Mouse (Mus musculus) mesoderm, embryonic 11.5 days (tissue): ENCODE measurements at regions not wholly inside any gene's neighbourhood (a gene's known extent, or its start where the extent isn't known, plus 50 kb on each side); places are given as distances from the start of the nearest gene placed in this dataset.

ENCODE experiments used
- DNase-seq: peaks from one replicate; pipeline ENCODE4 v3.0.0-alpha.2; 2012; ENCODE audit warnings: low read depth, low spot score

DNA sequence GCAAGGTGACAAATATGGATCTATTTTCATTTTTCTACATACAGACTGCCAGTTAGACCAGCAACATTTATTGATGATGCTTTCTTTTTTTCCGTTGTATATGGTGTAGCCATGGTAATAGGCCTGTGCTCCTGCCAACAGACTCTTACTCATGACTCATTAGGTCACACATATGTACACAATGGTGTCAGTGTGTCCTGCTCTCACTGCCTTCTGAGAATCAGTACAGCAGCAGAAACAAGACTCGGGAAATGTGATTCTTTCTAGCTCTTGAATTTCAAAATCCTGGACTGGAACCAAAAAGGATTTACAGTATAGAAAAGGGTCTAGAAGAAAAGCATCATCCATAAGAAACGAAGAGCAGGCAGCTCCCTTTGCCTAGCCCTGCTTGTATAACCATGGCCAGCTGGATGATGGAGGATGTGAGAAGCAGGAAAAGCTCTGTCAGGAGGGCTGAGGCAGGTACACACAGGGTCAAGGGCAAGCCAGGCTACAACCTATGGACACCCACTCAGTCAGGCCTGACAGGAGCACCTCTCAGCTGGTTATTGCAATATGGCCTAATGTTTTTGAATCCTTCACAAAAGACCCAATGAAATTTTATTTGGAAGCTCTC is 132.2 kb downstream of the Tmem17 start:
- DNase-seq = no peak

DNA sequence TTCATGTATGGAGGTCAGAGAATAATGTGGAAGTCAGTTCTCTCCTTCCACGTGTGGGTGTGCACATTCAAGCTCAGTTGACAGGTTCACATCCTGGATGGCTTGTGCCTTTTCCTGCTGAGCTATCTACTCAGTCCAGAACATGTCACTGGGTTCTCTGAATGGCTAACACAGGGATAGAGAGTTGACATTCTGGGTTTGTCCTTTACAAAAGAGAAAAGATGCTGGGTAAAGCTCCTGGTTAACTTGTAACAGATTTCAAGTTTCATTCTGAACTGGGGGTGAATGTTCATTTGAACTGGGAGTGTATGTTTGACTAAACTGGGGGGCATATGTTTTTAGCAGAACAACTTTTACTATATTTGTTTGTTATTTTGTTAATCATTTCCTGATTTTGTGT is 133.0 kb downstream of the Tmem17 start:
- DNase-seq = no peak

DNA sequence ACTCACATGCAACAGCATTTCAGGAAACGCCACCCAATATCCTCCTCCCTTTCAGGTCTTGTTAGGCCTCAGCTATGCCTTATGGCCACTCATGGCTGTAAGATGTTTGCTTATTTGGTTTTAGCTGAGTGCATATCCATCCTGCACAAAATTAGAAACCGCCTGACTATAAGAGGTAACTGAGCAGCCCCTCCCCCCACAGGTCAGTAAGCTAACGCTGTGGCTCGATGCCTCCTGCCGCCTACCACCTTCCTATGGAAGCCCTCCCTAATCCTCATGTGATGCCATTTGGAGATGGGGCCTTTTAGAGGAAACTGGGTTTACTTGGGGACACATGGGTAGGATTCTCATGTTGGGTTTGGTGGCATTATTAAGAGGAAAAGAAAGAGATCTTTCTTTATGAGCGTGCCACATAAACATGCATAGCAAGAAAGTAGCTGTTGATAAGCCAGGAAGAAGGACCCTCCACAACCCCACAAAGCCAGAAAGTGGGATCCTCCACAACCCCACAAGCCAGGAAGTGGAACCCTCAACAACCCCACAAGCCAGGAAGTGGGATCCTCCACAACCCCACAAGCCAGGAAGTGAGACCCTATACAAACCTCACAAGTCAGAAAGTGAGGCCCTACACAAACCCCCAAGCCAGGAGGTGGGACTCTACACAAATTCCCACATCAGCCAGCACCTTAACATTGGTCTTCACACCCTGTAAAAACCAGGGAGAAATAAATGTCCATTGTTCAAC is 134.5 kb downstream of the Tmem17 start:
- DNase-seq = no peak

DNA sequence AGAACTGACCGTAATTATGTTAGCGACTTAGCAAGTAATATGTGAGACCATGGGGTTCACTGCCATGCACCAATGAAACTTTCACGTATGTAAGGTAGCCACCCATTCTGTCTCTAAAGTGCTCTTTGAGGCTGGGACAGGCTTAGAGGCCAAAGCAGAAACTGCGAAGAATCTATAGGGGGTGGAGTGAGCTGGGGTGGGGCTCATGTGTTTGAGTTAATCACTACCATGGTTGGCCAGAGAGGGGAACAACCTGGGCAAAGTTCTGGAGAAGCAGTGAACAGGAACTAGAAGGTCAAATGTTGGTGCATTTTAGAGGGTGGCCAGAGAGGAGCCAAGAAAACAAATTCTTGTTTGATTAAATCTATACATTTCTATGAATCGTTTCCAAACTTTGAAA is 136.4 kb downstream of the Tmem17 start:
- DNase-seq = no peak

DNA sequence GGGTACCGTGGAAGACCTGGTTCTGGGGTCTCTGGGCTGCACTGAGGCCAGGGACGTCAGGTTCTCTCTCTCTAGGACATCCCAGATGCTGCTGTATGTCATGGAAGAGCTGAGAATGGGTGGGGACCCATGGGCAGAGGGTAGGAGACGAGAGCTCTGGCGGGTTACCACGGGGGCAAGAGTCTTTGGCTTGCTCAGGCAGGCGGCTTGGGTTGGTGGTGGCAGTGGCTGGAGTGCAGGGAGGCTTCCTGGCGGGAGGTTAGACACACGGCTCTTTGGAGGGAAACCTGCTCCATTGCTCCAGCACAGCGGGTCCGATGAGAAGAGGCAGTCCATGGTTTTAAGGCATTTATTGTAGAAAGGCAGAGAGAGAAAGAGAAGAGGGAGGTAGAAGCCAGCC is 138.9 kb downstream of the Tmem17 start:
- no peak for DNase-seq

DNA sequence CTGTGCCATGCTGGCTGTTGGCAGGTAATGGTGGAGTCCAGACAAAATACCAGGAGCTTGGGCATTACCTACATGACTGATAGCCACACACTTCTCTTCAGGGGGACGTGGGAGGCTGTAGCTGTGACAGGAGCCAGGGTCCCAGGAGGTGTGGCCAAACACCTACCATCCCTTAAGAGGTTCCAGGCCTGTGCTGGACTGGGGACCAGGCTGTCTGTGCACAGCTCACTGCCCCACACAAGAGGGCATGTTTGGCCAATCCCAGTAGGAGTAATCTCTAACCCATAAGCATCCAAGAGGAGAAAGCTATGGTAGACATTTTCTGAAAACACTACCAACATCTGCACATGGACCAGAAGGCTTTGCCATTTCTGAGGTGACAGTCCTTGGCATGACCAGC is 139.4 kb downstream of the Tmem17 start:
- no peak for DNase-seq

DNA sequence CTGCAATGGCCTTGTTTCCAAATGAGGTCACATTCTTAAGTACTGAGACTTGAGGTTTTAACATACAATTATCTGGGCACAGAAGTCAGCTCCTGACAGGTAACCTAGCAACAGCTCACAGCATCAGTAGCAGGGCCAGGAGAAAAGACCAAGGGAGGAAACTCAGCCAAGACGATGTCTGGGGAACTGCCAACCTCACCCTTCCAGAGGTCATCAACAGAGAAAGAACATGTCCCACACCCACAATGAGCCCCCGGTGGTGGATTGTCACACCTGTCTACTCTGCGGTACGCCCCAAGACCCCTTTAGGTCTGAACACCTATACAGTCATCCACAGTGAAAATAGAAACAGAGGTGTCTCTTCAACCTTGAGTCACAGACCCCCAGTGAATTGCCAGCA is 140.0 kb downstream of the Tmem17 start:
- no peak for DNase-seq

DNA sequence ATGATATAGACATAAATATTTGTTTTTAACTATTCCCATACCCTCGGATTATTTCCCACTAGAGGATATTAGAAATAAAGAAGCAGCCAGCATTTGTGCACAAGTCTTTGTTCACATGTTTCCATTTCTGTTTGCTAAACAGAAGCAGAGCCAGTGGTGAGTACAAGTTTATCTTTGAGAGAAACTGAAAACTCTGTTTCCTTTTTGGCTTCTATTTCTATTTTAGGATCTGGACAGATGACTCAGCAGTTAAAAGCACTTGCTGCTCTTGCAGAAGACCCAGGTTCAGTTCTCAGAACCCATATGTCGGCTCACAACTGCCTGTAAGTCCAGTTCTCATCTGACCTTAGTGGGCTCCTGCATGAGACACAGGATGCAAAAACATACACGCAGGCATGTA is 141.0 kb downstream of the Tmem17 start:
- no peak for DNase-seq

DNA sequence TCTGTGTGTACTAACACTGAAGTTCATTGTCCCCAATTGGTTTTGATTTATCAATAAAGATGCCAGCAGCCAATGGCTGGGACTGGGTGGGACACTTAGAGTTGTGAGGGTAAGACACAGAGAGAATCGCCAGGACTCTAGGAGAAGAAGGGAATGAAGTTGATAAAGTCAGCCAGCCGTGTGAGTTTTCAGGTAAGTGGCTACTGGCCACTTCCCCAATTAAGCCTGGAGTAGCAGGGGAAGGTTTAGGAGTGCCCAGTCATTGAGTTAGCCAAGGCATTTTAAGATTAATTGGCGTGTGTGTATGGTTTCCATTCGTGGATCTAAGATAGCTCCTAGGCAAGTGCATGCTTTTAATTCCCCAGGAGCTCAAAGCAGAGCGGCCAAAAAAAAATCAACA is 141.5 kb downstream of the Tmem17 start:
- no peak for DNase-seq

DNA sequence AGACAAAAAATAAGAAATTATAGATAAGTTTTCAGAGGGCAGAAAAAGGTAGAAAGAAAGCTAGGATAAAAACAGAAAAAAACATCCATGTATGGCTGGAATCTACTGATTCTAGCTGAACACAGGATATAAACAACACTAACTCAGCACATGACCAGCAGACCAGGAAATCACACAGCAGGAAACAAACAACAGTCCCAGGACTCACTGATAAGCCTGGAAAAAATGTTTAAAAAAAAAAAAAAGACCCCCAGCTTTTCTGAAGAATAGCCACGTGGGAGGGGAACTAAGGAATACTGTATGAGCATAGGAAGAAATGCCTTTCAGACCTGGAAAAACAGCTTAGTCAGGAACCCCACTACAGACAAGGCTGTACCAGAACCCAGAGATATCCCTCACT is 145.7 kb downstream of the Tmem17 start:
- no peak for DNase-seq

DNA sequence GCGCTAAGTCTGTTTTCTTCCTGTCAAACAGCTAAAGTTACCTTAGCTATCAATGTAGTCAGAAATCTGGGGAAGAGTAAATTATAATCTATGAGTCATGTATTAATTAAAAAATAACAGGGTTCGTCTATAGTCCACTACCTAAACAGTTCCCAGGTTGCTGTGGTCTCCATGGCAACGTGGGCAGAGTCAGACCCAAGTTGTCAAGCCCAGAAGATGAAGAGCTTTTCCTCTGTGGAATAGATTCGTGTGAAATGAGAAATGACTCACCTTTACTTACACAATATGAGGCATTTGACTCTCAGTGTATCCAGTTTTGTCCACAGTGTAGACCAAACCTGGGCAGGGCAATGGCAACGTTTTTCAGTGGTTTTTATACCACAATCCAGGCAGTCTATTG is 149.2 kb downstream of the Tmem17 start:
- peak; percentile 28 for DNase-seq

DNA sequence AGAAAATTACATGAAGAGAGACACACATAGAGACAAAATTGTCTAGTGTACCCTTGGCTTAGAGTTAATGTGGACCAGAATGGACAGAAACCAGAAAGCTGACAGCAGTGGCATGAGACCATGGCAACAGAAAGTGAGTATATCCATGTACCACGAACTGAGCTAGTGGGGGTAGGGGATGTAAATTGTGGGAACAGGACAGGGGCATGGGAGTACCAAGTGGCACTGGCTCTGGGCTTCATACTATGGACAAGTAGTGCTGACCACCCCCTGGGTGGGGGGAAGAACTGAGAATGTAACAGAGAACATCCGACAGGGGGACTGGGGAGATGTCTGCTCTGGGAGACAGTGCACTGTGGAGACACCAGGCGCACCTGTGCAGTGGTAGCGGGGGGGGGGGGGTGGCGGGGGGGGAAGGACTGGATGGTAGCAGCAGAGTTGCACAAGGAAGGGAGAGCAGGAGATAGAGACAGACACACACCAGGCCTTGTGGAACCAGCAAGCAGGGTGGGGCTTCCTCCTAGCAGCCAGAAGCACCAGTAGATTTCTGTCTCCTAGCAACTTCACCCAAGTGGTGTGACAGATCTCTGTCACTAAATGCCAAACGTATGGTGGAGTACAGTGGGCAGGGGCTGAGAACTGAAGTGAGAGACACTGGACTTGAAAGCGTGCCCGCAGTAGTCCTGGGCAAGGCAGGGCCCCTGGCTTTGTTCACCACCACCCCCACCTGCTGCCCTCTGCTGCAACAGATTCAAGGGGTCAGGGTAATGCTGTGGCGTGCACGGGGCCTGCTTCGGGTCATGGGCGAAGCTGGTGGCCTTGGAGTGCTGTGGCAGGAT is 150.0 kb downstream of the Tmem17 start:
- DNase-seq = no peak

DNA sequence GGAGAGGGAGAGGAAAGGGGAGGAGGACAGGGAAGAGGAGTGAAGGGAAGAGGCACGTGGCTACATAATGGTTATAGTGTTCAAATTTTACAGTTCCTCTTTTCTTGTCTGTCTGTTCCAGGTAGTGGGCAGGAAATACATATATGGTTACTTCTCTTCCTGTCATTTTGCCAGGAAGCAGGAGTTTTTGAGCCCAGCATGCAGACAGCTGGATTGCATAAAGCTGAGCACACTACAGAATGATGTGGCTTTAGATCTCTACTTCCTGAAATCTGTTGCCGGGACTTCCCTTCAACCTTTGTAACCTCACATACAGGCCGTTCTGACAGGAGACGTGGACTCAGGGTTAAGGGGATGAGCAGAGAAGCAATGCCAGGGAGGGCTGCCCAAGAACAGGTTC is 154.1 kb downstream of the Tmem17 start:
- DNase-seq = no peak

DNA sequence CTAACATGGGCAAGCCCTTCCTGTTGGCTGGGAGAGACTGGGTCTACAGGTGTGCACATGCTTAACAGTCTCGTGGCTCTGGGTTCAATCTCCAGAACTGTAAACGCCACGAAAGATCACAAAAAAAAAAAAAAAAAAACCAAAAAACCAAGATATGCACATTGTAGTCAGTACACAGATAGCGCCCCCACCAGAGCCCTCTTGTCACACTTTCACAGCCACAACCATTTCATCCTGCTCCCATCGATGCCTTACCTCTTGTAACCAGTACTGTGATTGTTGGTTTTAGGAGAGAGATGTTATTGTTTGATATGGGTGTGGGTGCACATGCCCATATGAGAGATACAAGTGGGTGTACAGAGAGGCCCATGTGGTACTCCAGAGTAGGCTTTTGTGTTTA is 154.5 kb downstream of the Tmem17 start:
- DNase-seq = no peak

DNA sequence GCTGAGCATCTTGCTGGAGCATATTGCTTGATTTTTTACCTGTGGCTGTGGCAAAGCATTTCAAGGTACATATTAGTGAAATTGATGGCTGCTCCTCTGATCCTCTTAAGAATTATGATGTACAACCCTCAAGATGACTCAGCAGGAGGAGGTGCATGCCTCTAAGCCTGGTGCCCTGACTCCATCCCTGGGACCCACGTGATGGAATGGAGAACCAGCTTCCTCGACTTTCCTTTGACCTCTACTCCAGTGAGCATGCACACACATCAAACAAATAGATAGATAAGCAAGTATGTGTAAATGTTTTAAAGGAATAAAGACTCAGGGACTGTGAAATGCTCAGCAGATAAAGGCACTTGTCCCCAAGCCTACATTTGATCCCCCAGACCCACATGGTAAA is 156.3 kb downstream of the Tmem17 start:
- DNase-seq = no peak

DNA sequence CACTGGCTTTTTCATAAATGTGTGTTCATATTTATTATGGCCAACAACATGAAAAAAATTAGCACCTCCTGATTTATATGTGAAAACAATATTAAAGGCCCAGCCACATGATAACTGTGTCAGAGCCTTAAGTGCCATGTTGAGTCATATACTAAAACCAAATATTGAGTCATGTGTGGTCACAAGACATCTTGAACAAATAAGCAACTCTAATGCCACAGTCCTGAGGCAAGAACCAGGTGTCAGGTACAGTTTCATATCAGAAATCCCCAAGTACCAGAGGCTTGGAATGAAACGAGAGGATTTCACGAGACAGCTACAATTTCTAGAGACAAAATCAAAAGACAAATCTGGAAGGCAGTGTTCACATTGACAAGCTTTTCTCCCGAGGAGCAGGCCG is 157.4 kb downstream of the Tmem17 start:
- DNase-seq = no peak

DNA sequence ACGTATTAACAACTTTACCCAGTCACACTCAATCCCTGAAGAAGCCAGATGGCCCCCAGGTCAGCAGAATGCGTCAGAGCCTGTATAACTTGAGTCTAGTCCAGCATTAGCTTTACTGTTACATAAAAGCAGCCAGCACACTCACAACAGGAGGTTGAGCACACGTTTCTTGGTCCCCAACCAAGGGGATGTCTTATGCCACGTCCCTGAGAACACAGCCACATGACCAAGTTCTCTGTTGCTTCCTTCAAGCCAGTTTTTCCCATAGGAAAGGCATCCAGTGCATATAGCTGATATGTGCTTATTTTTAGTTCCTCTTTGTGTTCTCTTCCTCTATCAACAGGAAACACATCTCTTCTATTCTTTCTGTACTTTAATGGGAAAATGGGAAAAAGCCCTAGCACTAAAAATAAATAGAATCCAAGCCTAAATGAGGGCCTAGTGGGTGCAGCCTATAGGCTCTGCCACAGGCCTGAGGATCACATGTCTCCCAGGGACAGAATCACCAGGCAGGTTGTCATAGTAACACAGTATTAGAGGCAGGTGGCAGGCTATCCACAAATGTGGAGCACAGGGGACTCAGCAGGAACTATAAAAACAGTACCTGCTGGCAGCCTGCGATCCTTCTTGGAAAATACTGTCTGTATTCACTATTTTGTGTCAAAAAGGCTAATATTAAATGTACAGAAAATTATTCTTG is 160.1 kb downstream of the Tmem17 start:
- DNase-seq = peak; percentile 14

DNA sequence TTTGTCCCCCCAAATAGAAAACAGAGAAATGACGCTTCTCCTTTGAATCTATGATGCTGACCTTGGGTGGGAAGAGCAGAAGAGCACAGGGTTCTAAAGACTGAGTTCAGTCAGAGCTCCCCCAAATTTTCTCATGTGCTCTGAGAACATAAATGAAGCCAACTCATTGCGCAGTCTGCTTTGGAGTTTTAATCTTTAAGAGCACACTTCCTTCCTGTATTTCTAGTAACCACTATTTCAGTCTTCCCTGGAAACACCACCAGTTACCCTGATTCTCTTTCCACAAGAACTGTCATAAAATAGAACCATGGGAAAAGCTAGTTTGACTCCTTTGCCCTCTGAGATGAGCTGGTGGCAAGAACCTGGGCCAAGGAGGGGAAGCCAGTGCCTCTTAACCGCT is 163.2 kb downstream of the Tmem17 start:
- DNase-seq = no peak

DNA sequence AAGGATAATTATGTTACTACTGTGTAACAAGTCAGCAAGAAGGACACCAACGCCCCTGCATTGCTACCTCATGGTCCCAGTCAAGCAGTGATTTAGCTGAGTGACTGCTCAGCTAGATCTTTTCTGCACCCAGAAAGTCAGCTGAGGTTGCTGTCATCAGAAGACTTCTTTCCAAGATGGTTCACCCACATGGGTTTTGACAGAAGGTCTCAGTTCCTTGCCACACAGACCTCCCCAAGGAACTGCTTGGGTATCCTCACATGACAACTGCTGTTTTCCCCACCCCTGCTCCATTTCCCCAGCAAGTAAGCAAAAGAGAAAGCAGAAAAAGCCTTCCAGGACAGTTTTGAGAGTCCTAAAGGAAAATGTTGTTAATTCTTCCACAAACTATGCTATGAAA is 163.9 kb downstream of the Tmem17 start:
- DNase-seq = no peak

DNA sequence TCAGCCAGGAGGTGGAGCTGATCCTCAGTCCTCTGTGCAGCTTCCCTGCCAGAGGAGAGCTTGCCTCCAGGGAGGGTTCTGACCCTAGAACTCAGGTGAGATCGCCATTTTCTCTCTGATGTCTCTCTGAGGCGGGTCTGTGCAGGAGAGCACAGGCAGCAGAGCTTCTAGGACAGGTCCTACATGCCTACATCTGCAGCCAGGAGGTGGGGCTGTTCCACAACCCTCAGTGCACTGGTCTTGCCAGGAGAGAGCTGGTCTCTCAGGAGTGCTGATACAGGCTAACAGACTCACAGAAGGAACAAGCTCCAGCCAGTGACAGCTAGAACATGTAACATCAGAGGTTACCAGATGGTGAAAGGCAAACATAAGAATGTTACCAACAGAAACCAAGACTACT is 165.4 kb downstream of the Tmem17 start:
- no peak for DNase-seq

DNA sequence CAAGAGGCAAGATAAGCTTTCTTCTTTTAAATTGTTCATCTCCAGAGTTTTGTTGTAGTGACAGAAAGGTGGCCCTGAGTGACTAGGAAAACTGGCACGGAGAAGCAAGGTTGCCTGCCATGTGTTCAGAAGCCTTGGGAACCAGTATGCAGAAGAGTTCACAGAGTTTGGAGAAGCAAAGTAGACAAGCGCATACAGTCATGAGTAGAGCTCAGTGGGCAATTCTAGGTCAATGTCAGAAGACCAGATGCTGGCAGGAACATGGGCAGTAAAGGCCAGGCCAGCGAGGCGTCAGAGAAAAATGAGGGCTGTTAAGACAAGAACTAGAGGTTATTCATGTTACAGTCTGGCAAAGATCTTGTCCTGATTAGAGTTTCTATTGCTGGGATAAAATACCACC is 172.7 kb downstream of the Tmem17 start:
- no peak for DNase-seq

DNA sequence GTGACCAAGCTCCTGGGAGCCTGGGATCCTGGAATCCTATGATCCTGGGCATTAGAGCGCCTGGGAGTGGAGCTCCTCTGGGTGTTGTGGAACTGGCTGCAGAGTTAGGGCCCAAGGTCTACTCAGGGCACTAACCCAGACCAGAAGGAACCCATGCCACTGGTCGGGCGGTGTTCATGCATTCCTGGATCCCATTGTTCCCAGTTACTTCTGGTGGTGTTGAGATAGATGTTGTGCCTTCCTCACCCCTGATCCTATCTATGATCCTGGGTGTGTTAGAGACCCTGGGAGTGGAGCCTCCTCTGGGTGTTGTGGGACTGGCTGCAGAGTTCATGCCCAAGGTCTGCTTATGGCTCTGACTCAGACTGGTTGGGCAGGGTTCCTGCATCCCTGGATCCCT is 169.9 kb downstream of the B3gnt2 start:
- no peak for DNase-seq
